Mouse (Mus musculus): ENCODE data around the gene Phlda2. TPM values are rescaled to one million over a fixed set of nuclear protein-coding genes. Genes with fewer than 3 reads are reported as not detected.
A peak's percentile ranks its signal among the peaks of the same experiment; 100 is the strongest.

Gene Phlda2
- polyA plus RNA-seq, 1 experiment from 2014 or later: 9.1 TPM

DNA sequence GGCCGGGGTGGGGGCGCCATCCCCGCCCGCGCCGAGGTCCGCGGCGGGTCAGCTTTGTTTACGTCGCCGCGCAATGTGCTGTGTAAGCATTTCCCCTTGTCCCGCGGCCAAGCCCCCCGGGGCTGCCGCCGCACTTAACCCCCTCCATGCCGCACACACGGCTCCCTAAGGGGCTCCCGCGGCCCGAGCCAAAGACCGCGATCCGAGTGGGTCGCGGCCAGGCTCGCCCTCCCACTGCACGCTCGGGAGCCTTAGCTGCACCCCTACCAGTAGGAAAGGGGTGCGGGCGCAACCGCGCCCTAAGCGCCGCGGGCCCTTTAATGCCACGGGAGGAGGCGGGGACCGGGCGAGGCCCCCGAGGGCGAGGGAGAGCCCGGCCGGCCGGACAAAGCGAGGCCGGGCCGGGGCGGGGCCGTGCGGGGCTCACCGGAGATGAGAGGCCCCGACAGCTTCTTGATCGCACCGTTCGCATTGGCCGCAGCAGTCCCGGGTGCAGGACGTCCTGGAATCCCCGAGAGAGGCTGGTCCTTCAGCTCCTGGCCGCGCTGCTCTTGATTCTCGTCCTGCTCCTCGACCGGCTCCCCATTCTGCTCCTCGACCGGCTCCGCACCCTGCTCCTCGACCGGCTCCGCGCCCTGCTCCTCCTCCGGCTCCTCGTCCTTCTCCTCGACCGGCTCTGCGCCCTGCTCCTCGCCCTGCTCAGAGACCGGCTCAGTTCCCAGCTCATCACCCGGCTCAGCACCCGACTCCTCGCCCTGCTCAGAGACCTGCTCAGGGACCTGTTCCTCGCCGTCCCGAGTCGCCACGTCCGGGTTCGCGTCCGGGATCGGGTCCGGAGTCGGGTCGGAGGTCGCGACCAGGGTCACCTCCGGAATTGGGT, 43.4 kb downstream of the Phlda2 start:
- no peaks in the 10 kb centered on the region for H3K27me3 ChIP-seq (ENCODE audit: insufficient read depth, low read length)
- H3K4me2 ChIP-seq (replicated peaks; ENCODE audit: low read depth, low read length): peak overlapping the region; percentile 55
- no peaks in the 10 kb centered on the region for H3K36me3 ChIP-seq (ENCODE audit: insufficient read depth, low read length)
- ATAC-seq (ENCODE audit: low FRiP score, low TSS enrichment): 0 out of 2 replicates have a peak, but pooled peaks have one; percentile 8
- peak overlapping the region; percentile 57 for H3K4me3 ChIP-seq (ENCODE audit: low read length)
- H3K4me1 ChIP-seq (ENCODE audit: insufficient read depth, low read length): peaks cover 12% of the 10 kb centered on the region; the same call in 1 of the 2 replicates
- H3K9ac ChIP-seq (replicated peaks; ENCODE audit: low read length): peak overlapping the region; percentile 73
- peaks cover 30% of the 10 kb centered on the region for H3K9me3 ChIP-seq (ENCODE audit: low read length)
- H3K27ac ChIP-seq (ENCODE audit: low read length): peak overlapping the region; percentile 71
- WGBS: 31% methylated on average over 83 of the region's 100 CpGs

DNA sequence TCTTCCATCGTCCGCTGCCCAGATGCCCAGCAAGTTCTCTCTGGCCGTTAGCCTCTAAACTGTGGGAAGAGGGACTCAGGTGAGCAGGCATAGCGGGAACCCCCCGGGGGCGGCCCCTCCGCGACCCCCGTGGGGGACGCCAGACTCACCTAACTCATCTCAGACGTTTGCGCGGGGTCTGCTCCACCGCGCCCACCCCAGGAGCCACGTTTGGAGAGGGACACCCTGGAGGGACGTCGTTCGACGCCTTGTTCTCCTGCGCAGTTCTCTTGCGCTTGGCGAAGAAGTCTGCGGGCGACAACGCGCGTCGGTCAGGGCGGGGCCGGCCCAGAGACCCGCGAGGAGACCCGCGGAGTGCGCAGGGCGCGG, 44.0 kb downstream of the Phlda2 start:
- Histone ChIP-seq H3K4me3 (ENCODE audit: low read length) (peak overlapping the region; percentile 57), H3K9me3 (ENCODE audit: low read length) (peaks cover 30% of the 10 kb centered on the region), H3K27me3 (ENCODE audit: insufficient read depth, low read length) (no peaks in the 10 kb centered on the region), H3K36me3 (ENCODE audit: insufficient read depth, low read length) (no peaks in the 10 kb centered on the region), H3K27ac (ENCODE audit: low read length) (peak overlapping the region; percentile 71; the same call in 1 of the 2 replicates), H3K9ac (replicated peaks; ENCODE audit: low read length) (peak overlapping the region; percentile 73), H3K4me1 (ENCODE audit: insufficient read depth, low read length) (peaks cover 12% of the 10 kb centered on the region; the same call in 1 of the 2 replicates), H3K4me2 (replicated peaks; ENCODE audit: low read depth, low read length) (peak overlapping the region; percentile 55)
- no peak for ATAC-seq (ENCODE audit: low FRiP score, low TSS enrichment)
- 30% methylated on average over 38 of the region's 38 CpGs for WGBS

Other genes with a start within 250 kb of the Phlda2 start
- gene Cdkn1c, start 42.1 kb downstream of the Phlda2 start, polyA plus RNA-seq (2015; fragmentation: Nextera tagmentation; extraction: Ambion mirVana): 675 and 814 TPM in 2 replicates
- gene Slc22a18, start 29.4 kb downstream of the Phlda2 start, polyA plus RNA-seq (2015; fragmentation: Nextera tagmentation; extraction: Ambion mirVana): 7.2 and 8.3 TPM in 2 replicates
- 291 and 292 TPM in 2 replicates for gene Nap1l4, start 46.0 kb upstream of the Phlda2 start, polyA plus RNA-seq (2015; fragmentation: Nextera tagmentation; extraction: Ambion mirVana)
- gene Cars, start 96.9 kb upstream of the Phlda2 start, polyA plus RNA-seq (2015; fragmentation: Nextera tagmentation; extraction: Ambion mirVana): 72.3 and 74.2 TPM in 2 replicates
- 0.51 and 0.56 TPM in 2 replicates for gene Tnfrsf26, start 125.6 kb upstream of the Phlda2 start, polyA plus RNA-seq (2015; fragmentation: Nextera tagmentation; extraction: Ambion mirVana)
- 10.0 and 12.3 TPM in 2 replicates for gene Tnfrsf22, start 146.5 kb upstream of the Phlda2 start, polyA plus RNA-seq (2015; fragmentation: Nextera tagmentation; extraction: Ambion mirVana)
- gene Tnfrsf23, start 182.7 kb upstream of the Phlda2 start, polyA plus RNA-seq (2015; fragmentation: Nextera tagmentation; extraction: Ambion mirVana): 1.6 and 1.9 TPM in 2 replicates